In the genomic region with DNA sequence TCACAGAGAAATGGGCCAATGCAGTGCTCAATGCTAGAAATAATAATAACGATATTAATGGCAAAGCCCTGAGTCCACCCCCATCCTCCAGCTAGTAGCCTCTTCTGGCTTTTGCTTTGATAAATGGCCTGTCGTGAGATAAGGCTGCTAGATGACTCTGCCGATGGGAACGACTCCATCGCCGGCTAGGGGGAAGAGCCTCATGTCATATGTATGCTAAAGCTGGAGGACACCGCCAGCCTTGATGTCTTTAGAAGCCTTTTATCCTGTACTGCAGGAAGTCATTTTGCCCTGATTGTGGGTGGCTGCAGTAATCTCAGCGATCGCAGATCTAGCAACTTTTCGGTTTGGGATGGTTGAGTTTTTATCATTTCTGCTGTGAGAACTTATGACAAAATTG, we compare ENCODE assay signal across 21 mouse cellular contexts.
DNase-seq lines count a peak whose midpoint lies in the region; ATAC-seq and TF ChIP-seq lines count a peak whose summit lies in the region.
"Had no signal": no experiment of that assay in that cellular context is flagged by ENCODE, and none has a peak within 500 bp of the region (broad histone marks: within the 10 kb centered on the region; RNA-seq: fewer than 3 reads in every experiment).

No protein-coding gene starts in this region.

- H3K4me1 ChIP-seq in spleen, adult 2 months (ENCODE audit: control insufficient read depth, insufficient read depth, insufficient read length): peaks cover 13% of the 10 kb centered on the region; the same call in 1 of the 2 replicates
- H3K4me1 ChIP-seq: hindbrain, embryonic 15.5 days had no signal

- no peak for TF ChIP-seq POLR2A in spleen, adult 2 months (IDR thresholded peaks at IDR 0.05; ENCODE audit: low read depth, low read length)

- intact Hi-C loops in left cerebral cortex, postnatal 10 days (cut with DNase I): loop anchor here (5.0 kb wide), 1 partner anchor 49 kb away; no protein-coding TSS in a partner anchor

- peak; percentile 41 for ATAC-seq in activated CD4-positive, CD25-positive, alpha-beta regulatory T cell, adult 4 months
- no peak for ATAC-seq in cerebellum, adult (ENCODE audit: insufficient number of reproducible peaks, low FRiP score, low TSS enrichment)
- ATAC-seq: liver, postnatal 0 days; midbrain, embryonic 15.5 days; Patski had no signal

- no peak for TF ChIP-seq CTCF in spleen, adult 2 months (IDR thresholded peaks at IDR 0.05; ENCODE audit: extremely low read depth, insufficient read depth, insufficient read length, insufficient replicate concordance)

- H3K27ac ChIP-seq in spleen, adult 2 months (ENCODE audit: insufficient read depth, low read length): peak overlapping the region; percentile 59; the same call in 1 of the 2 replicates
- H3K27ac ChIP-seq: forebrain, embryonic 10.5 days; hindbrain, embryonic 15.5 days; midbrain, embryonic 15.5 days had no signal

- H3K36me3 ChIP-seq in spleen, adult 2 months (ENCODE audit: control insufficient read depth, insufficient read depth, low read length): no peaks in the 10 kb centered on the region
- H3K36me3 ChIP-seq: forebrain, embryonic 10.5 days; hindbrain, embryonic 15.5 days; midbrain, embryonic 15.5 days had no signal

- WGBS in spleen, adult 2 months: 71% methylated on average over 10 of the region's 10 CpGs

- no peak for DNase-seq in spleen, adult 2 months (ENCODE audit: low read depth in 1 of 2, low spot score in 2 of 2)
- DNase-seq in spleen, postnatal 4 days (ENCODE audit: low spot score in 2 of 2): no peak
- DNase-seq in adrenal gland, postnatal 36 days: peak; percentile 66
- DNase-seq in thymus, postnatal 14 days: peak; percentile 60
- DNase-seq in left cerebral cortex, postnatal 10 days (ENCODE audit: extremely low spot score in 1 of 2, low spot score in 2 of 2): no peak
- DNase-seq in right cerebral cortex, adult 2 months (ENCODE audit: low spot score in 2 of 2): no peak
- DNase-seq: cerebellum, adult 18-20 months; heart, postnatal 36 days; kidney, adult 11 months; kidney, postnatal 25 days; left cerebral cortex, postnatal 4 days; liver; liver, postnatal 0 days; lung, postnatal 14 days had no signal

- no peaks in the 10 kb centered on the region for H3K27me3 ChIP-seq in spleen, adult 2 months (ENCODE audit: control insufficient read depth, insufficient read depth, low read length)
- H3K27me3 ChIP-seq: hindbrain, embryonic 15.5 days; midbrain, embryonic 15.5 days; Patski had no signal

- peak overlapping the region; percentile 26; the same call in 1 of the 2 replicates for H3K4me3 ChIP-seq in spleen, adult 2 months (ENCODE audit: extremely low read depth, insufficient read depth, insufficient read length)
- H3K4me3 ChIP-seq: forebrain, embryonic 10.5 days; hindbrain, embryonic 15.5 days; megakaryocyte, embryonic 14.5 days; midbrain, embryonic 15.5 days had no signal

Comparison
In these comparisons a context has a peak if more than half of its experiments do, and no peak if none do; other contexts are left out.
1. DNase-seq: peak in adrenal gland, postnatal 36 days (2 of 2) and thymus, postnatal 14 days (single experiment); none in spleen, adult 2 months (0 of 2), spleen, postnatal 4 days (0 of 2), left cerebral cortex, postnatal 10 days (0 of 2) and right cerebral cortex, adult 2 months (0 of 2).